Mouse (Mus musculus) C2C12 (cell line): Measurements from ENCODE around the gene Gm49661.

Source experiments
- CEBPB ChIP-seq: IDR thresholded peaks from one replicate; pipeline ENCODE4 v1.6.1; 2011; ENCODE audit warnings: low read depth, mild to moderate bottlenecking, control low read depth, moderate library complexity
- CTCF ChIP-seq: IDR thresholded peaks from one replicate; pipeline ENCODE4 v1.5.1; 2011; ENCODE audit not compliant: control insufficient read depth, insufficient read depth, insufficient read length
- FOSL1 ChIP-seq: IDR thresholded peaks from one replicate; pipeline ENCODE4 v1.8.0; 2011; ENCODE audit warnings: mild to moderate bottlenecking, low read length; ENCODE audit not compliant: poor library complexity, insufficient read depth, severe bottlenecking
- MAX ChIP-seq: IDR thresholded peaks from one replicate; pipeline ENCODE4 v1.6.1; 2011; ENCODE audit warnings: mild to moderate bottlenecking, control low read depth
- MYOD1 ChIP-seq: IDR thresholded peaks from one replicate; pipeline ENCODE4 v1.6.1; 2011; ENCODE audit warnings: low read depth; ENCODE audit not compliant: control insufficient read depth, insufficient read length
- MYOG ChIP-seq: IDR thresholded peaks from one replicate; pipeline ENCODE4 v1.6.1; 2011; ENCODE audit not compliant: control insufficient read depth, insufficient read length; ENCODE audit errors: extremely low read depth
- USF1 ChIP-seq: IDR thresholded peaks from one replicate; pipeline ENCODE4 v1.6.1; 2011; ENCODE audit warnings: low read depth, mild to moderate bottlenecking, control low read depth, moderate library complexity

- peak; percentile 17 for TF ChIP-seq CTCF
- no peak for TF ChIP-seq MAX
- TF ChIP-seq FOSL1: no peak
- TF ChIP-seq CEBPB: no peak
- TF ChIP-seq USF1: no peak
- no peak for TF ChIP-seq MYOG
- TF ChIP-seq MYOD1: no peak
Observed at GRCm38 (mm10) chr8:85013230-85013840, 44.1 kb upstream of the Gm49661 start.
